Mouse (Mus musculus): ENCODE measurements around the gene Gm960. TPM values are rescaled to one million over a fixed set of nuclear protein-coding genes. Genes with fewer than 3 reads are reported as not detected.
A peak's percentile ranks its signal among the peaks of the same experiment; 100 is the strongest.
"Not testable (repeated sequence)": the region's sequence is repeated elsewhere in the genome, so short reads cannot be mapped to it uniquely, and the experiment has no call there.

Gene Gm960
- polyA plus RNA-seq, 1 experiment from 2014 or later = 1.4 TPM

DNA sequence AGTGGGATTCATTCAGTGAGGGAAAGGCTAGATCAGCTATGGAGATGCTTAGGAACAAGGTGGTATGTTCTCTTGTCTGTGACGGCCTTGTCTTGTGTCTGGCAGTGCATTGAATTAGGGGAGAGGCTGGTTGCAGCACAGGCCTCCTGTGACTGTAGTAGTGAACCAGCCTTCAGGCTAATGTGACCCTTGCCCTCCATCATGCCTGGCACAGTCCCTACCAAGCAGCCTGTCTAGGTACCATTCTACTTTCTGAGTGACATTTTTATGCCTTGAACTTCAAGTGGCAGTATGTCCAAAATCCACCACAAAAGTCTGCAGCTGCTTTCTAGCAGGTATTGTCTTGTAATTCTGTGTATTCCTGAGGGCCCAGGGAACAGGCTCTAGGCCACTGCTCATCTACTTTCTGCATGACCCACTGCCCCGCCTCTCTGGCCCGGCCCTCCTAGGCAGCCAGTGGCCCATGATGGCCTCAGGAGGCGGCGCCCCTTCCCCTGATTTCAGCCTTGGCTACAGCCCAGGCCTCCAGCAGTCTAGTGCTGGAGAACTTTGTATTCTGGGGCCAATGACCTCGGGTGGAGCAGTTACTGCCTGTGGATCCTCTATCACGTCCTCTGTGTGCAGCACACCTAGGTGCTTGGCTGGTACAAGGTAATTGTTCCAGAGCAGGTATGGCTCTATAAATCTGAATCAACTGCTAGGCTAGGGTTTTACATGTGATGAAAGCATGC, 104.5 kb downstream of the Gm960 start:
- DNase-seq (ENCODE audit: low spot score) = no peak
- TF ChIP-seq EP300 (IDR thresholded peaks at IDR 0.05) (no peak), CTCF (IDR thresholded peaks at IDR 0.05) (no peak)
- 49% methylated on average over 7 of the region's 7 CpGs for WGBS

DNA sequence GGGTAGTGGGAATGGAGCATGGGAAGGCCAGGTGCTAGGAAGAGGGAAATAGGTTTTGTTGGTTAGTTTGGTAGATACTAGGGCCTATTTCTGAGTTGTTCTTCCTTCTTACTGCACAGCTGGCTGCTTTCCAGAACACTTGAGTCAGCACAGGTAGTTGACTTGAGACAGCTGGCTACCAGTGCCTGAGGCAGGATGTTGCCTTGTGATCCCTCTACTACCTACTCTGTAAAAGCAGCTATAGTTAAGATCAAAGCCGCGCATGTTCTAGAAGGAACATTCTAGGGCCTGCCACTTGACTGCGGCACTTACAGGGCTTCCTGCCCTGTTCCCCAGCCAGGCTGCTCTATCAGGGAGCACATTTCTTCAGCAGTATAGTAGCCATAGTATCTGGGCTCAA, 108.4 kb downstream of the Gm960 start:
- H3K36me3 ChIP-seq (ENCODE audit: insufficient read depth, low read length) = no peaks in the 10 kb centered on the region
- no peaks in the 10 kb centered on the region for H3K9me3 ChIP-seq (ENCODE audit: low read length)
- H3K4me3 ChIP-seq (ENCODE audit: low read depth, low read length) = no peak overlapping the region
- DNase-seq (ENCODE audit: low spot score) (peak; percentile 76), ATAC-seq (peak; percentile 90)
- H3K4me1 ChIP-seq (ENCODE audit: insufficient read depth, low read depth, low read length) = no peaks in the 10 kb centered on the region
- TF ChIP-seq CTCF (IDR thresholded peaks at IDR 0.05) = no peak
- peak; percentile 46; the same call in 1 of the 2 replicates for TF ChIP-seq EP300 (IDR thresholded peaks at IDR 0.05)
- 42% methylated on average over 3 of the region's 3 CpGs for WGBS
- no peaks in the 10 kb centered on the region for H3K27me3 ChIP-seq (replicated peaks; ENCODE audit: insufficient read depth, low read length)
- H3K9ac ChIP-seq (replicated peaks; ENCODE audit: low read depth) = no peak overlapping the region
- no peak overlapping the region for H3K4me2 ChIP-seq (replicated peaks; ENCODE audit: low read depth, low read length)
- peak overlapping the region; percentile 43; the same call in 1 of the 2 replicates for H3K27ac ChIP-seq (ENCODE audit: low read length)

More for the DNA sequence above, 104.5 kb downstream of the Gm960 start:
- Histone ChIP-seq H3K36me3 (ENCODE audit: insufficient read depth, low read length) (no peaks in the 10 kb centered on the region), H3K4me3 (ENCODE audit: low read depth, low read length) (no peak overlapping the region), H3K27me3 (replicated peaks; ENCODE audit: insufficient read depth, low read length) (no peaks in the 10 kb centered on the region), H3K4me2 (replicated peaks; ENCODE audit: low read depth, low read length) (no peak overlapping the region), H3K9me3 (ENCODE audit: low read length) (no peaks in the 10 kb centered on the region), H3K4me1 (ENCODE audit: insufficient read depth, low read depth, low read length) (no peaks in the 10 kb centered on the region), H3K27ac (ENCODE audit: low read length) (no peak overlapping the region), H3K9ac (replicated peaks; ENCODE audit: low read depth) (no peak overlapping the region)
- ATAC-seq = no peak

DNA sequence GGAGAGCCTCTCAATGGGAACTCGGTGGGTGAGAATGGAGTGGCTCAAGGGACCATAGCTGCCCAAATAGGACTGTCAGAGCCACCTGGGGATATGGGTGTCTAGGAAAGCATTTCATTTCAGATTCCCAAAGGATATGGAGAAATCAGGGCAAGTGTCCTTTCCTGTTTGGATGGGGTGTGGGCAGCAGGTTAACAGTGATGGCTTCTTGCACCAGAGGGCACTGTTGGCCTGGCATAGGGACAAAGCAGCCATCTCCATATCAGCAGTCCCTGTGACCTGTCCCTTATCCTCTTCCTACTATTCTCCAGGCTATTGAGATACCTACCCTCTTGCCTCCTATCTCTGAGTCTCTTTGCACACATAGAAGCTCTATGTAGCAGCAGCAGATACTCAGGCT, 109.4 kb downstream of the Gm960 start:
- no peak overlapping the region for H3K27ac ChIP-seq (ENCODE audit: low read length)
- TF ChIP-seq EP300 (IDR thresholded peaks at IDR 0.05) = no peak
- TF ChIP-seq CTCF (IDR thresholded peaks at IDR 0.05) = peak; percentile 61
- 61% methylated on average over 1 of the region's 1 CpGs for WGBS
- H3K9me3 ChIP-seq (ENCODE audit: low read length) = no peaks in the 10 kb centered on the region
- H3K4me2 ChIP-seq (replicated peaks; ENCODE audit: low read depth, low read length) = no peak overlapping the region
- H3K9ac ChIP-seq (replicated peaks; ENCODE audit: low read depth) = no peak overlapping the region
- ATAC-seq (no peak; the same call in 1 of the 2 replicates), DNase-seq (ENCODE audit: low spot score) (peak; percentile 36)
- no peaks in the 10 kb centered on the region for H3K36me3 ChIP-seq (ENCODE audit: insufficient read depth, low read length)
- no peak overlapping the region for H3K4me3 ChIP-seq (ENCODE audit: low read depth, low read length)
- no peaks in the 10 kb centered on the region for H3K27me3 ChIP-seq (replicated peaks; ENCODE audit: insufficient read depth, low read length)
- no peaks in the 10 kb centered on the region for H3K4me1 ChIP-seq (ENCODE audit: insufficient read depth, low read depth, low read length)

DNA sequence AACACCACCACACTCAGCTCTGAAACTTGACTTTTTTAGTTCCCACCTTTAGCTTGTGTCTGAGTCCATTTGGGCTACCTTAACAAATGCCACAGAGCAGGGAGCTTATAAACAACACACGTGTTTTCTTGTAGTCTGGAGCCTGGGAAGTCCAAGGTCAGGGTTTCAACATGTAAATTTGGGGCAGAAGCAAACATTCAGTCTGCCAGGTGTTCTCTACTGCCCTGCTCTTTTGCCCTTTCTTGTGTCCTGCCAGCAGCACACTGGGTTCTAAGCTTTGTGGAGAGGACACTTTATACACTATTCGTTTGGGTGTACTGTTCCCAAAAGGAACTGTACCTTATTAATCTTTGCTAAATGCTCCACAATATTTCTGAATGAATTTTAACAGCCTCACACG, 110.0 kb downstream of the Gm960 start:
- Histone ChIP-seq H3K9ac (replicated peaks; ENCODE audit: low read depth) (no peak overlapping the region), H3K4me2 (replicated peaks; ENCODE audit: low read depth, low read length) (no peak overlapping the region), H3K36me3 (ENCODE audit: insufficient read depth, low read length) (no peaks in the 10 kb centered on the region), H3K27me3 (replicated peaks; ENCODE audit: insufficient read depth, low read length) (no peaks in the 10 kb centered on the region), H3K9me3 (ENCODE audit: low read length) (no peaks in the 10 kb centered on the region), H3K4me3 (ENCODE audit: low read depth, low read length) (no peak overlapping the region), H3K4me1 (ENCODE audit: insufficient read depth, low read depth, low read length) (no peaks in the 10 kb centered on the region), H3K27ac (ENCODE audit: low read length) (no peak overlapping the region)
- DNase-seq (ENCODE audit: low spot score) (no peak), ATAC-seq (no peak)
- TF ChIP-seq EP300 (IDR thresholded peaks at IDR 0.05) (no peak), CTCF (IDR thresholded peaks at IDR 0.05) (no peak)
- 56% methylated on average over 3 of the region's 3 CpGs for WGBS

DNA sequence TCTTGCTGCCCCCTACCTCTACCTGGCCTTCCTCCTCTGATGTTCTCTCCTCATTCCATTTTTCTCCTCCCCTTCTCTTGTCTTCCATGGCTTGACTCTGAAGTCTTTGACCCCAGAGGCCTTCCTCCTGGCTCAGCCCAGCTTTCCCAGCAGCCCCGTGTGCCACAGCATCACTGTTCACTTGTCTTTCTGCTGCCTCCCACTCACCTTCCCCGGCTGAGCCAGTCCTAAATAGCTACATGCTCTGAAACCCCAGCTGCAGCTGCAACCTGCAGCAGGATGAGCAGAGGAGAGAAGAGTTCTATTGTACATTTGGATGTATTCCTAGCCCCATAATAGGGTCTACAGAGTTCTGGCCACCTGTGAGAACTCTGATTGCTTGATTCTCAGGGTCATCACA, 111.0 kb downstream of the Gm960 start:
- Histone ChIP-seq H3K4me3 (ENCODE audit: low read depth, low read length) (no peak overlapping the region), H3K9me3 (ENCODE audit: low read length) (no peaks in the 10 kb centered on the region), H3K36me3 (ENCODE audit: insufficient read depth, low read length) (no peaks in the 10 kb centered on the region), H3K27ac (ENCODE audit: low read length) (no peak overlapping the region), H3K4me1 (ENCODE audit: insufficient read depth, low read depth, low read length) (no peaks in the 10 kb centered on the region), H3K4me2 (replicated peaks; ENCODE audit: low read depth, low read length) (no peak overlapping the region), H3K27me3 (replicated peaks; ENCODE audit: insufficient read depth, low read length) (no peaks in the 10 kb centered on the region), H3K9ac (replicated peaks; ENCODE audit: low read depth) (no peak overlapping the region)
- WGBS = 50% methylated on average over 2 of the region's 2 CpGs
- no peak for DNase-seq (ENCODE audit: low spot score)
- no peak for ATAC-seq
- TF ChIP-seq EP300 (IDR thresholded peaks at IDR 0.05) = no peak
- no peak for TF ChIP-seq CTCF (IDR thresholded peaks at IDR 0.05)

DNA sequence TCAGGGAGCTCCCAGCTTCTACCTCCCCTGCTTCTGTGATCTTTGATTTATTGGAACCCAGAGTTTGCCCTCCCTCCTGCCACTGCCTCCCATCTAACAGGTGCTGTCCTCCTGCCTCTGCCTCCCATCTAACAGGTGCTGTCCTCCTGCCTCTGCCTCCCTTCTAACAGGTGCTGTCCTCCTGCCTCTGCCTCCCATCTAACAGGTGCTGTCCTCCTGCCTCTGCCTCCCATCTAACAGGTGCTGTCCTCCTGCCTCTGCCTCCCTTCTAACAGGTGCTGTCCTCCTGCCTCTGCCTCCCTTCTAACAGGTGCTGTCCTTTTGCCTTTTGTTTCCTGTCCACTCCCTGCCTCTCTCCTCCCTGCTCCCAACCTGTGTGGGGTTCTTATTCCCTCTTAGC, 111.7 kb downstream of the Gm960 start:
- not testable (repeated sequence) for H3K9ac ChIP-seq (replicated peaks; ENCODE audit: low read depth); H3K9me3 ChIP-seq (ENCODE audit: low read length); H3K36me3 ChIP-seq (ENCODE audit: insufficient read depth, low read length); ATAC-seq; H3K27ac ChIP-seq (ENCODE audit: low read length); H3K4me1 ChIP-seq (ENCODE audit: insufficient read depth, low read depth, low read length); H3K4me3 ChIP-seq (ENCODE audit: low read depth, low read length); DNase-seq (ENCODE audit: low spot score); H3K27me3 ChIP-seq (replicated peaks; ENCODE audit: insufficient read depth, low read length); H3K4me2 ChIP-seq (replicated peaks; ENCODE audit: low read depth, low read length)

All from lung, postnatal 0 days (tissue).